Mouse (Mus musculus): ENCODE data around the gene Cldn34c4. TPM values are rescaled to one million over a fixed set of nuclear protein-coding genes. Genes with fewer than 3 reads are reported as not detected.

Cldn34c4 gene
- not detected in 2 replicates for total RNA-seq (2021)
- long read RNA-seq, experiment 1 = 0 reads
- long read RNA-seq, experiment 2 = 0 reads

- no peak for DNase-seq
Measured at GRCm38 (mm10) chrX:127736454-127736853, at the start of gene Cldn34c4. Gene Cldn34c4 (minus strand): TSS chrX:127736554.

GRCm38 (mm10) chrX:127747062-127747461 is 10.7 kb upstream of the Cldn34c4 start:
- no peak for DNase-seq
